Mouse (Mus musculus): ENCODE results near the gene Gfm1.

DNA sequence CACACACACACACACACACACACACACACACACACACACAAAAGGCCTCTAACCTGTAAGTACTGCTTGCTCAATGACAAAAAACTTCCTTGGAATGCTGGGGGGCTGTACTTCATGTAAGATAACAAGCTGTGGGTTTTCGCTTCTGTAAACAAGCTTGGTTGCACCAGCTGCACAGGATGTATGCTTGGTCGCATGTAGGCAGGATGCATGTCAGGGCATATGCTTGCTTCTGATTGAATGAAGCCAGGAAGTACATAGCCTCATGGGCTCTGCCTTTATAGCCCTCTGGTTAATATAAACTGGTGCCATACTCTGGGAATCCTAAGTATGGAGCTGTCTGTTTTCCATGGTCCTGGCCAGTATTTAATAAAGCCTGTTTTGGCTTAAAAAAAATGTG lies 68.1 kb downstream of the Gfm1 start:
- TF ChIP-seq POLR2A (IDR thresholded peaks at IDR 0.05; ENCODE audit: insufficient read length, low read depth) (no peak), MYOG (IDR thresholded peaks at IDR 0.05; ENCODE audit: control insufficient read depth in 1 of 3, insufficient read depth in 1 of 3, insufficient read length in 2 of 3, low read depth in 2 of 3) (no peak), CEBPB (IDR thresholded peaks at IDR 0.05; ENCODE audit: insufficient read depth, poor library complexity, severe bottlenecking) (no peak), MAX (IDR thresholded peaks at IDR 0.05; ENCODE audit: low read depth) (no peak), E2F4 (IDR thresholded peaks at IDR 0.05; ENCODE audit: insufficient read depth) (no peak), POLR2AphosphoS2 (IDR thresholded peaks at IDR 0.05; ENCODE audit: insufficient read length, low read depth) (no peak), TCF12 (IDR thresholded peaks at IDR 0.05; ENCODE audit: insufficient read depth, poor library complexity, severe bottlenecking) (no peak), SRF (IDR thresholded peaks at IDR 0.05; ENCODE audit: control insufficient read depth, insufficient read length, low read depth) (no peak), REST (IDR thresholded peaks at IDR 0.05; ENCODE audit: insufficient read depth, insufficient read length) (no peak), USF1 (IDR thresholded peaks at IDR 0.05; ENCODE audit: low read depth) (no peak), TCF3 (IDR thresholded peaks at IDR 0.05; ENCODE audit: insufficient read length, low read depth) (no peak)
